Mouse (Mus musculus): ENCODE measurements at regions not wholly inside any gene's neighbourhood (a gene's known extent, or its start where the extent isn't known, plus 50 kb on each side); places are given as distances from the start of the nearest gene placed in this dataset.

GRCm38 (mm10) chr15:96767188-96767587 is 67.7 kb upstream of the Slc38a2 start:
- TF ChIP-seq CTCF (IDR thresholded peaks at IDR 0.05; ENCODE audit: insufficient read depth, low read length) (no peak), POLR2A (IDR thresholded peaks at IDR 0.05; ENCODE audit: borderline replicate concordance, extremely low read depth, low read depth, low read length) (no peak)

Data from lung, adult 2 months (tissue).